Mouse (Mus musculus): ENCODE results near the gene Csf2rb. TPM values are rescaled to one million over a fixed set of nuclear protein-coding genes. Genes with fewer than 3 reads are reported as not detected.
A peak's percentile ranks its signal among the peaks of the same experiment; 100 is the strongest.
"Not testable (repeated sequence)": the region's sequence is repeated elsewhere in the genome, so short reads cannot be mapped to it uniquely, and the experiment has no call there.

The Csf2rb gene
- total and polyA plus RNA-seq, 3 experiments = 145 to 219 (median 178) TPM

DNA sequence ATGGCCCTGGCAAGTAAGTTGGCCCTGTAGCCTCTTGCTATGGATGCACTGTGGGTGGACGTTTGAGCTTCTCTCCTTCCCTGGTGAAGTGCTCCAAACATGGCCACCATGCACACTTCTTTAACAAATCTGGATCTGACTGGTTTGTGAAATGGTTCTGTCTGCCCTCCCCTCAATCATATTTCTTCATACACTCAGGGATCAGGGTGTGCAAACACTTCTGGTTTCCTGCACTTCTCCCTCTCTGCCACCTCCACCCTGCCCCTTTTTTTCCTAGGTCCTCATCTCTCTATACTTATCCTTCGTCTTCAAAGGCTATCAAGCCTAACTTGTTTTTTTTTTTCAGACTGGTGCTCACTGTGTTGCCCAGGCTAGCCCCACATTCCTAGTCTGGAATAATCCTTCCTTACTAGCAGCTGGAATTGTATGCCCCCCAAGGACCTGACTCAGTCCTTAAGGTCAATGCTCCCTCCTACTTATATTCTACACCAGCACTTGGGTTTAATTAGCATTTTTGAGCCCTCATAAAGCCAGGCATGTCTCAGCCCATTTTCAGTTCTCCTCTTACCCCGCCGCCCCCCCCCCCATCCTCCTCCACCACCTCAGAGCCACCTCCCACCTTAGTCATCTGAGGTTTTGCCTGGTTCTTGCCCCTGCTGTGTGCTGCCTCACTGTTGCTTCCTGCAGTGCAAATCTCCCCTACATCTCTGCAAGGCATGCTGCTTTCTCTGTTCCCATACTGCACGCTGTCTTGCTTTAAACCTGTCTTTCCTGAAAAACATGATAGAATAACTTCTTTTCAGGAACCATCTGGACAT, 6.2 kb downstream of the Csf2rb start:
- DNase-seq (ENCODE audit: low spot score) = no peak
- H3K27me3 ChIP-seq (ENCODE audit: insufficient read depth, low read length) = peaks cover 35% of the 10 kb centered on the region
- H3K4me1 ChIP-seq (ENCODE audit: insufficient read depth, low read depth, low read length) = peaks cover 72% of the 10 kb centered on the region
- TF ChIP-seq POLR2AphosphoS5 (IDR thresholded peaks at IDR 0.05; ENCODE audit: insufficient replicate concordance, low read depth, low read length) = no peak
- TF ChIP-seq CTCF (IDR thresholded peaks at IDR 0.05; ENCODE audit: low read depth, low read length) = no peak
- TF ChIP-seq GATA2 (IDR thresholded peaks at IDR 0.05; ENCODE audit: borderline replicate concordance, low read depth, low read length) = no peak
- no peak for TF ChIP-seq GATA1 (IDR thresholded peaks at IDR 0.05; ENCODE audit: borderline replicate concordance, low read length)
- TF ChIP-seq TAL1 (conservative IDR thresholded peaks at IDR 0.05; ENCODE audit: low read depth, low read length) = no peak
- ATAC-seq (ENCODE audit: extremely low read depth, insufficient number of reproducible peaks, low FRiP score, poor library complexity, severe bottlenecking) = no peak
- no peaks in the 10 kb centered on the region for H3K9me3 ChIP-seq (replicated peaks)
- no peak overlapping the region; the same call in 1 of the 2 replicates for H3K4me3 ChIP-seq (ENCODE audit: low read depth, low read length)
- peaks cover 61% of the 10 kb centered on the region for H3K36me3 ChIP-seq (replicated peaks)

DNA sequence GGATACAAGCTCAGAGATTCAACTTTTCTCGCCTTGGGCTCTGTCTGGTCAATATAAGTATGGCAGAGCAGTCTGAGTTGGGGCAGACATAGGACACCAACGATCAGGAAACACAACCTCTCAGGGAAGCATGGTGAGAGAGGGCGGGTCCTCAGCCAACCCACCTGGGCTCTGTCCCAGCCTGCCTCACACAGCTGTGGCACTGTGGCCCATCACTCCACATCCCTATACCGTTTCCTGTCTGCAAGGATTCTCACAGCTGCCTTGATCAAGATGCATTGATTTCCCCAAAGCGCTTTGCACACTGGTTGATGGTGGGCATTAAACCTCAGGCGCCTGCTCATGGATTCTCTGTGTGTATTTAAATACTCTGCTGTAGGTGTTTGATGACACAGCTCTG, 7.4 kb downstream of the Csf2rb start:
- H3K9me3 ChIP-seq (replicated peaks) = no peaks in the 10 kb centered on the region
- H3K4me1 ChIP-seq (ENCODE audit: insufficient read depth, low read depth, low read length) = peaks cover 66% of the 10 kb centered on the region
- TF ChIP-seq CTCF (IDR thresholded peaks at IDR 0.05; ENCODE audit: low read depth, low read length) (no peak), GATA1 (IDR thresholded peaks at IDR 0.05; ENCODE audit: borderline replicate concordance, low read length) (no peak), TAL1 (conservative IDR thresholded peaks at IDR 0.05; ENCODE audit: low read depth, low read length) (no peak), GATA2 (IDR thresholded peaks at IDR 0.05; ENCODE audit: borderline replicate concordance, low read depth, low read length) (no peak), POLR2AphosphoS5 (IDR thresholded peaks at IDR 0.05; ENCODE audit: insufficient replicate concordance, low read depth, low read length) (no peak)
- H3K27me3 ChIP-seq (ENCODE audit: insufficient read depth, low read length) = peaks cover 36% of the 10 kb centered on the region
- no peak for DNase-seq (ENCODE audit: low spot score)
- peaks cover 65% of the 10 kb centered on the region for H3K36me3 ChIP-seq (replicated peaks)
- ATAC-seq (ENCODE audit: extremely low read depth, insufficient number of reproducible peaks, low FRiP score, poor library complexity, severe bottlenecking) = no peak
- H3K4me3 ChIP-seq (ENCODE audit: low read depth, low read length) = peak overlapping the region; percentile 27; the same call in 1 of the 2 replicates

DNA sequence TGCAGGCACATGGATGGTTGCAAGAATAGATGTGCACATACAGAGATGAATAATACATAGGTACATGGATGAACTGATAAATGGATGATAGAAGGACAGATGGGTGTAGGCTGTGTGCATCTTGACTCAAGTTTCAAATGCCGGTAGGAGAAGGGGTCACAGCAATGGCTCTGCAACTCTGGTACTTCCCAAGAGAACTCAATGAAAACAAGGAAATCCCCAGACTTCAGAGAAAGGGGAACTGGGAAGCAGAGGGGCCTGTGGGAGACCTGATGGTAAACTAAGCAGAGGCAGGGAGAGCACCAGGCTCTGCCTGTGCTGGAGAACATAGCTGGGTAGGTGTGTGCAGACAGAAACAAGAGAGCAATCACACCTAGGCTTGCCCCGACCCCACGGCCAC, 8.8 kb downstream of the Csf2rb start:
- H3K9me3 ChIP-seq (replicated peaks) = no peaks in the 10 kb centered on the region
- ATAC-seq (ENCODE audit: extremely low read depth, insufficient number of reproducible peaks, low FRiP score, poor library complexity, severe bottlenecking) = no peak
- H3K4me3 ChIP-seq (ENCODE audit: low read depth, low read length) = no peak overlapping the region
- H3K4me1 ChIP-seq (ENCODE audit: insufficient read depth, low read depth, low read length) = peaks cover 69% of the 10 kb centered on the region
- H3K36me3 ChIP-seq (replicated peaks) = peaks cover 72% of the 10 kb centered on the region
- no peak for DNase-seq (ENCODE audit: low spot score)
- peaks cover 46% of the 10 kb centered on the region for H3K27me3 ChIP-seq (ENCODE audit: insufficient read depth, low read length)
- TF ChIP-seq GATA1 (IDR thresholded peaks at IDR 0.05; ENCODE audit: borderline replicate concordance, low read length) (no peak), POLR2AphosphoS5 (IDR thresholded peaks at IDR 0.05; ENCODE audit: insufficient replicate concordance, low read depth, low read length) (no peak), CTCF (IDR thresholded peaks at IDR 0.05; ENCODE audit: low read depth, low read length) (no peak)

DNA sequence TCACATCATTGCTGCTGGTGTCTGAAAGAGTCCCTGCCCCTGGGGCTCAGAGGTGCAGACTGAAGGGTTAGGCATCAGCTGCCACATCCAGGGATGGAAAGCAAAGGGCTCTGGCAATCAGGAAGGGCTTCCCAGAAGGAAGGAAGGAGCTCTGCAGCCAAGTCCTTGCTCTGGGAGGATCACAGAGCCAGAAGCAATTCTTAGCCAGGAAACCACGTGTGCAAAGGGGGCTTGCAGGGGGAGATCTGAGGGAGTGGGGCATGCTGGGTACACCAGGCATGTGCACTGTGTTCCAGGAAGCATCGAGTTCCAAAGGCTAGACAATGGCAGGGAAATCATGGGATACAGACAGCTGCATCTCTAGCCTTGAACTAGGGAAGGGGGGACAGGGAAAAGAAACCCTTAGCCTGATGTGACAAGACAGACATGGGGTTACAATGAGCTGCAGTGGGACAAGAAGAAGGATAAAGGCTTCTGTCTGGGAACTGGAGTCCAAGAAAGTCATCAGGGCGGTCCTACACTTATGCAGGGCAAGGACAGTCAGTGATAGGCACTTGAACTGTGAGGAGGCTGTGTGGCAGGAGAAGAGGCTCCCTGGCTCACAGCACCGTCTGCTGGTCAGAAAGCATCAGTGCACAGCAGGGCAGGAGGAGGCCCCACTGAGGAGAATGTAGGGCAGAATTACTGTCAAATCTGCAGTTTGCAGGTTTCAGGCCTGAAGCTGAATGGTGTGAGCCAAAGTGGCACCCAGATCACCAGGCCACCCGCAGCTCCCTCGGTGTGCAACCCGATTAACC, 14.3 kb downstream of the Csf2rb start:
- peaks cover 63% of the 10 kb centered on the region for H3K27me3 ChIP-seq (ENCODE audit: insufficient read depth, low read length)
- TF ChIP-seq CTCF (IDR thresholded peaks at IDR 0.05; ENCODE audit: low read depth, low read length) = peak; percentile 96
- not testable (repeated sequence) for ATAC-seq (ENCODE audit: extremely low read depth, insufficient number of reproducible peaks, low FRiP score, poor library complexity, severe bottlenecking); H3K4me3 ChIP-seq (ENCODE audit: low read depth, low read length); H3K9me3 ChIP-seq (replicated peaks)
- peak; percentile 58 for DNase-seq (ENCODE audit: low spot score)
- peaks cover 74% of the 10 kb centered on the region for H3K36me3 ChIP-seq (replicated peaks)
- peaks cover 39% of the 10 kb centered on the region for H3K4me1 ChIP-seq (ENCODE audit: insufficient read depth, low read depth, low read length)

DNA sequence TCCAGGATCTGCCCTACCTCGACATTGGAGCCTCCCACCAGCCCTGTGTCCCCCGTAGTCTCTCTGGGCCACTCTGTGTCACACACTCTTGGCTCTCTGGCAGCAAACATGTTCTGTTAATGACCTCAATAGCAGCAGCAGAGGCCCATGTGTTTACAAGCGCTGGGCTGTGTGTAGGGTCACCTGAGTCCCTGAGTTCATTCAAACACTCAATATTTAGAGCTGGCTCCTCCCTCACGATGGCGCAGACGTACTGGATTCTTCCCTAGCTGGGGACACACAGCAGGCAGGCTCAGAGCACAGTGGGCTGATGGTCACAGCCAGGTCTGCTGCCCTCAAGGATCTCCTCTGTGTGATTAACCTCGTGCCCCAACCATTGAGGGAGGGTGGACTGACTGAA, 15.4 kb downstream of the Csf2rb start:
- H3K36me3 ChIP-seq (replicated peaks) = peaks cover 75% of the 10 kb centered on the region
- not testable (repeated sequence) for ATAC-seq (ENCODE audit: extremely low read depth, insufficient number of reproducible peaks, low FRiP score, poor library complexity, severe bottlenecking); H3K9me3 ChIP-seq (replicated peaks); DNase-seq (ENCODE audit: low spot score); H3K4me3 ChIP-seq (ENCODE audit: low read depth, low read length)
- H3K4me1 ChIP-seq (ENCODE audit: insufficient read depth, low read depth, low read length) = peaks cover 37% of the 10 kb centered on the region
- peaks cover 60% of the 10 kb centered on the region for H3K27me3 ChIP-seq (ENCODE audit: insufficient read depth, low read length)

DNA sequence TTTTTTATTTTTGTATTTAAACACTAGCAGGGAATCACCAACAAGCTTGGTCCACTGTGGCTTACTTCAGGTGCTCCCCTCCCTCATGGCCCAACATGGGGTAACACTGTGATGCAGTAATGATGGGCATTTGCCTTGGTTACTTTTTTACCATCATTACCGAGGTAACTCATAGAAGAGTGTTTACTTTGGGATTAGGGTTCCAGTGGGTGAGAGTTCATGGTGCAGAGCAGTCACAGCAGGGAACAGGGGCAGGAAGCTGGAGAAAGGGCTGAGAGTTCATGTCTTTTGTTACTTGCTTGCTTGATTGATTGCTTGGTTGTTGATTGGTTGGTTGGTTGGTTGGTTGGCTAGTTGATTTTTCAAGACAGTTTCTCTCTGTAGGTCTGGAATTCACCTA, 18.1 kb downstream of the Csf2rb start:
- no peak overlapping the region for H3K4me3 ChIP-seq (ENCODE audit: low read depth, low read length)
- H3K4me1 ChIP-seq (ENCODE audit: insufficient read depth, low read depth, low read length) = peaks cover 30% of the 10 kb centered on the region
- no peak for ATAC-seq (ENCODE audit: extremely low read depth, insufficient number of reproducible peaks, low FRiP score, poor library complexity, severe bottlenecking)
- H3K9me3 ChIP-seq (replicated peaks) = no peaks in the 10 kb centered on the region
- peaks cover 79% of the 10 kb centered on the region for H3K36me3 ChIP-seq (replicated peaks)
- TF ChIP-seq GATA1 (IDR thresholded peaks at IDR 0.05; ENCODE audit: borderline replicate concordance, low read length) (no peak), CTCF (IDR thresholded peaks at IDR 0.05; ENCODE audit: low read depth, low read length) (no peak), GATA2 (IDR thresholded peaks at IDR 0.05; ENCODE audit: borderline replicate concordance, low read depth, low read length) (no peak), TAL1 (conservative IDR thresholded peaks at IDR 0.05; ENCODE audit: low read depth, low read length) (no peak), POLR2AphosphoS5 (IDR thresholded peaks at IDR 0.05; ENCODE audit: insufficient replicate concordance, low read depth, low read length) (no peak)
- DNase-seq (ENCODE audit: low spot score) = no peak
- H3K27me3 ChIP-seq (ENCODE audit: insufficient read depth, low read length) = peaks cover 68% of the 10 kb centered on the region

All from G1E (cell line).